Mouse (Mus musculus) small intestine, adult 2 months (tissue): ENCODE results near the gene Pip4k2a.

ENCODE experiments used
- CTCF ChIP-seq: fragments of 200-500 bp; IDR thresholded peaks from 2 replicates; pipeline ENCODE4 v1.5.1; 2012; ENCODE audit warnings: low read depth, mild to moderate bottlenecking, control low read depth, inconsistent platforms, low read length, moderate library complexity, mixed read lengths; ENCODE audit not compliant: insufficient replicate concordance, insufficient read length; ENCODE audit errors: extremely low read depth
- POLR2A ChIP-seq: fragments of 200-500 bp; IDR thresholded peaks from 2 replicates; pipeline ENCODE4 v1.6.1; 2012; ENCODE audit warnings: low read depth, mild to moderate bottlenecking, control low read depth, inconsistent platforms, low read length, moderate library complexity

DNA sequence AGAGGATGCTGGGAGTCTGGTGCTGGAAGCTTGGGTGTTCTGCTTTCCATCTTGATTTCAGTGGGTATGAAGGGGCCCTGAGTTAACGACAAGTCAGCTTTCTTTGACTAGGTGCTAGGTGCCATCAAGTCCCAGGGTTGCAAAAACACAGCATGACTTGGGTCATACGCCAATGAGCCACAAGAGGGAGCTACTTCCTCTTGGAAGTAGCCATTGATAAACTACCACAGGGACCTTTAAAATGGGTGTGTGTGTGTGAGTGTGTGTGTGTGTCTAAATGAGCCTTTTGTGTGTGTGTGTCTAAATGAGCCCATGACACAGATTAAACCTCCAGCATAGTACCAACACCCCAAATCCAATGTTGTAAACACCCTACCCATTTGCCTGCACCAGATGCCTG lies 125.1 kb downstream of the Pip4k2a start:
- TF ChIP-seq CTCF: peak; percentile 19; the same call in 1 of the 2 replicates
- TF ChIP-seq POLR2A: no peak
